Mouse (Mus musculus): Measurements from ENCODE around the gene Nacc2.

- no peak for TF ChIP-seq CTCF (conservative IDR thresholded peaks at IDR 0.05; ENCODE audit: insufficient read depth, insufficient read length, low read depth, low read length)
- TF ChIP-seq POLR2A (IDR thresholded peaks at IDR 0.05; ENCODE audit: low read depth, low read length): no peak
Observed at GRCm38 (mm10) chr2:26086505-26086904, 36.5 kb downstream of the Nacc2 start.
